Mouse (Mus musculus): ENCODE results near the gene Actn2. TPM values are rescaled to one million over a fixed set of nuclear protein-coding genes. Genes with fewer than 3 reads are reported as not detected.

Actn2 gene
- 21.0 and 36.4 TPM in 2 replicates for polyA plus RNA-seq (2015; fragmentation: Nextera tagmentation; extraction: Ambion mirVana)

GRCm38 (mm10) chr13:12340183-12340975 is at the start of gene Actn2:
TSS of gene Actn2 (minus strand) at chr13:12340760.
- Histone ChIP-seq H3K27me3 (no peaks in the 10 kb centered on the region; the same call in 1 of the 2 replicates), H3K36me3 (no peaks in the 10 kb centered on the region), H3K27ac (no peak within 1 kb of the TSS), H3K9me3 (replicated peaks) (no peaks in the 10 kb centered on the region), H3K4me3 (replicated peaks) (peak within 1 kb of the TSS; percentile 41), H3K9ac (peak within 1 kb of the TSS; percentile 33; the same call in 1 of the 2 replicates), H3K4me2 (peak within 1 kb of the TSS; percentile 80), H3K4me1 (peaks cover 12% of the 10 kb centered on the region)
- ATAC-seq (replicated peaks; ENCODE audit: low FRiP score): peak; percentile 99
- WGBS: under 1% methylated on average over 43 of the region's 43 CpGs

GRCm38 (mm10) chr13:12386286-12386685 is 45.7 kb upstream of the Actn2 start:
- Histone ChIP-seq H3K27me3 (no peaks in the 10 kb centered on the region), H3K9ac (no peak overlapping the region), H3K4me2 (no peak overlapping the region), H3K27ac (no peak overlapping the region), H3K4me1 (no peaks in the 10 kb centered on the region), H3K9me3 (replicated peaks) (no peaks in the 10 kb centered on the region), H3K36me3 (no peaks in the 10 kb centered on the region), H3K4me3 (replicated peaks) (no peak overlapping the region)
- ATAC-seq (replicated peaks; ENCODE audit: low FRiP score): no peak

DNA sequence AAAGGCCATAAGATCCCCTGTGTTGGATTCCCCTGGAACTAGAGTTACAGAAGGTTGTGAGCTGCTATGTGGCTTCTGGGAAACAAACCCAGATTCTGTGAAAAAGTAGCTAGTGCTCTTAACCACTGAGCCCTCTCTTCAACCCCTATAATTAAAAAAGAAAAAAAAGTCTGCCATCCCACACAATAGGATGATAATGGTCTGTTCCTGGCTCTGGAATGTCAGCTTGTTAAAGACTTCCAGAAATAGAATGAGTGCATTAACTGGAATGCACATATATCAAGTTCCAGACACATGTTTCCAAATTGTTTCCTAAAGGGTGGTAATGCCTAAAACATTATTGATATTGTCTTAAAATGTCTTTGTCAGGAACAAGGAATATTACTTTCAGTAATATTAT is 44.2 kb upstream of the Actn2 start:
- Histone ChIP-seq H3K27ac (no peak overlapping the region), H3K36me3 (no peaks in the 10 kb centered on the region), H3K9me3 (replicated peaks) (no peaks in the 10 kb centered on the region), H3K4me2 (no peak overlapping the region), H3K4me3 (replicated peaks) (no peak overlapping the region), H3K4me1 (no peaks in the 10 kb centered on the region), H3K9ac (no peak overlapping the region), H3K27me3 (no peaks in the 10 kb centered on the region)
- no peak for ATAC-seq (replicated peaks; ENCODE audit: low FRiP score)

DNA sequence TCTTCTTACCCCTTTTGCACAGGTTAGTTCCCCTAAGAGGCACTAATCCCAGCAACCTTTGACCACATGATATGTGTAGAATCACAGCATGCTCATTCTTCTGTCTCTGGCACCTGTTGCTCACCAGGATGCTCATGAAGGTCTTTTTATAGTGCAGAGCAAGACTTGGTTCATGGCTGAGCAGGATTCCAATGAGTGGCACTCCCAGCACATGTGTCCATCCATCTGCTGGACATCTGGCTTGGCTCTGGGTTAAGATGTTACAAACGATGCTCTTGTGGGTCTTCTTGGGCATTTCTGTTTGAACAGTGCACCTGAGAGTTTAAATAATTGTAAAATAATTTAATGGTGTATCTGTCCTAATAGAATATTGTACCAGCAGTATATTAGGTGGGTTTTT is 36.2 kb upstream of the Actn2 start:
- H3K9me3 ChIP-seq (replicated peaks): no peaks in the 10 kb centered on the region
- 64% methylated on average over 1 of the region's 1 CpGs for WGBS
- H3K4me1 ChIP-seq: no peaks in the 10 kb centered on the region
- H3K9ac ChIP-seq: no peak overlapping the region
- no peak overlapping the region for H3K4me3 ChIP-seq (replicated peaks)
- H3K4me2 ChIP-seq: no peak overlapping the region
- no peak overlapping the region for H3K27ac ChIP-seq
- H3K36me3 ChIP-seq: no peaks in the 10 kb centered on the region
- no peak for ATAC-seq (replicated peaks; ENCODE audit: low FRiP score)
- no peaks in the 10 kb centered on the region for H3K27me3 ChIP-seq

- WGBS: 87% methylated on average over 3 of the region's 3 CpGs
- Histone ChIP-seq H3K36me3 (no peaks in the 10 kb centered on the region), H3K4me3 (replicated peaks) (no peak overlapping the region), H3K4me1 (no peaks in the 10 kb centered on the region), H3K4me2 (no peak overlapping the region), H3K9ac (no peak overlapping the region), H3K27ac (no peak overlapping the region), H3K27me3 (no peaks in the 10 kb centered on the region), H3K9me3 (replicated peaks) (no peaks in the 10 kb centered on the region)
- no peak for ATAC-seq (replicated peaks; ENCODE audit: low FRiP score)
These were observed 32.2 kb upstream of the Actn2 start for GRCm38 (mm10) chr13:12372755-12373154.

- Histone ChIP-seq H3K27ac (no peak overlapping the region), H3K4me1 (no peaks in the 10 kb centered on the region), H3K4me3 (replicated peaks) (no peak overlapping the region), H3K36me3 (no peaks in the 10 kb centered on the region), H3K9ac (no peak overlapping the region), H3K27me3 (no peaks in the 10 kb centered on the region), H3K4me2 (no peak overlapping the region), H3K9me3 (replicated peaks) (no peaks in the 10 kb centered on the region)
- 79% methylated on average over 11 of the region's 11 CpGs for WGBS
- no peak for ATAC-seq (replicated peaks; ENCODE audit: low FRiP score)
These were observed 29.4 kb upstream of the Actn2 start for GRCm38 (mm10) chr13:12369930-12370329.

- H3K9me3 ChIP-seq (replicated peaks): no peaks in the 10 kb centered on the region
- H3K27ac ChIP-seq: no peak overlapping the region
- H3K4me2 ChIP-seq: no peak overlapping the region
- ATAC-seq (replicated peaks; ENCODE audit: low FRiP score): no peak
- H3K27me3 ChIP-seq: no peaks in the 10 kb centered on the region
- H3K9ac ChIP-seq: no peak overlapping the region
- no peaks in the 10 kb centered on the region for H3K36me3 ChIP-seq
- H3K4me1 ChIP-seq: no peaks in the 10 kb centered on the region
- no peak overlapping the region for H3K4me3 ChIP-seq (replicated peaks)
- WGBS: 48% methylated on average over 8 of the region's 8 CpGs
These were observed 28.6 kb upstream of the Actn2 start for GRCm38 (mm10) chr13:12369041-12369621.

GRCm38 (mm10) chr13:12361486-12361885 is 20.9 kb upstream of the Actn2 start:
- Histone ChIP-seq H3K9ac (no peak overlapping the region), H3K27me3 (no peaks in the 10 kb centered on the region), H3K36me3 (no peaks in the 10 kb centered on the region), H3K4me3 (replicated peaks) (no peak overlapping the region), H3K9me3 (replicated peaks) (no peaks in the 10 kb centered on the region), H3K27ac (no peak overlapping the region), H3K4me1 (no peaks in the 10 kb centered on the region), H3K4me2 (no peak overlapping the region)
- no peak for ATAC-seq (replicated peaks; ENCODE audit: low FRiP score)
- 81% methylated on average over 4 of the region's 4 CpGs for WGBS

DNA sequence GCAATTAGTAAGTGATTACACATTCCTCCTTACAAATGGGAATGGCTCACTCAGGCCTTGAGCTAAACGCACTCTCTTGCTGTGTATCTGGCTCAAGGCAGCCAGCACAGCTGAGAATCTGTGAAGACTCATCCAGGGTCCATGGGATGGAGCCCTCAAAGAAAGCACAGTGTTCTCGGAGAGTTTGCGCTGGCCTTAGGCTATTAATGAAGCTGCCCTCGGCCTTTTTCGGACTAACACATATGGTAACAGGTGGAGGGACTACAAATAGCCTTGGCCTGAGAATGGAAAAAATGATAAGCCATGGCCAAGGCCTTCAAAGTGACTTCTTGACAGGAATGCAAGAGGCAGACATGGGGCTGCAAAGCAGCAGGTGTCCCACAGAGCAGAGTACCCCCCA is 17.0 kb upstream of the Actn2 start:
- no peak overlapping the region for H3K9ac ChIP-seq
- ATAC-seq (replicated peaks; ENCODE audit: low FRiP score): no peak
- no peak overlapping the region for H3K4me2 ChIP-seq
- no peaks in the 10 kb centered on the region for H3K9me3 ChIP-seq (replicated peaks)
- H3K27ac ChIP-seq: no peak overlapping the region
- 86% methylated on average over 5 of the region's 5 CpGs for WGBS
- no peaks in the 10 kb centered on the region for H3K27me3 ChIP-seq
- H3K36me3 ChIP-seq: no peaks in the 10 kb centered on the region
- no peak overlapping the region for H3K4me3 ChIP-seq (replicated peaks)
- H3K4me1 ChIP-seq: no peaks in the 10 kb centered on the region

GRCm38 (mm10) chr13:12356184-12356583 is 15.6 kb upstream of the Actn2 start:
- ATAC-seq (replicated peaks; ENCODE audit: low FRiP score): no peak
- Histone ChIP-seq H3K4me2 (no peak overlapping the region), H3K9ac (no peak overlapping the region), H3K4me3 (replicated peaks) (no peak overlapping the region), H3K4me1 (no peaks in the 10 kb centered on the region), H3K36me3 (no peaks in the 10 kb centered on the region), H3K9me3 (replicated peaks) (no peaks in the 10 kb centered on the region), H3K27me3 (no peaks in the 10 kb centered on the region), H3K27ac (no peak overlapping the region)
- 64% methylated on average over 4 of the region's 4 CpGs for WGBS

GRCm38 (mm10) chr13:12349197-12349824 is 8.8 kb upstream of the Actn2 start:
- Histone ChIP-seq H3K36me3 (no peaks in the 10 kb centered on the region), H3K4me3 (replicated peaks) (no peak overlapping the region), H3K4me2 (no peak overlapping the region), H3K9ac (no peak overlapping the region), H3K27ac (no peak overlapping the region), H3K27me3 (no peaks in the 10 kb centered on the region), H3K4me1 (no peaks in the 10 kb centered on the region), H3K9me3 (replicated peaks) (no peaks in the 10 kb centered on the region)
- ATAC-seq (replicated peaks; ENCODE audit: low FRiP score): no peak
- WGBS: 61% methylated on average over 13 of the region's 13 CpGs

DNA sequence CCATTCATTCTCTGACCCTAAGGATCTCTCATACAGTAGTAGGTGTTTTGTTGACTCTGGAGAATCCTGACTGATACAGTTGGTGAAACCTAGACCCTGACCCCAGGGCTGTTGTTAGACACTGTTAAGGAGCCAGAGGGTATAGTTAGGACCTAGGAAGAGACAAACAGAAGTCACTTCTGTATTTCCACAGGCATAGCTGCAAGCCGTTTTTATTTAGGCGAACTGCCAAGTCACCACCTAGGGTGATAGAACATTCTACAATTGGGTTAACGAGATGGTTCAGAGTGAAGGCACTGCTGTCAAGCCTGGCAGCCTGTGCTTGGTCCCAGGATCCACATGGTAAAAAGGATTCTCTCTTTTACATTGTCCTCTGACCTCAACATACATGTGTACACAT is 6.3 kb upstream of the Actn2 start:
- Histone ChIP-seq H3K27me3 (no peaks in the 10 kb centered on the region), H3K4me3 (replicated peaks) (no peak overlapping the region), H3K27ac (no peak overlapping the region), H3K9me3 (replicated peaks) (no peaks in the 10 kb centered on the region), H3K9ac (no peak overlapping the region), H3K4me2 (no peak overlapping the region), H3K36me3 (no peaks in the 10 kb centered on the region), H3K4me1 (no peaks in the 10 kb centered on the region)
- ATAC-seq (replicated peaks; ENCODE audit: low FRiP score): no peak
- whole genome bisulfite sequencing: 84% methylated on average over 3 of the region's 3 CpGs
